Mouse (Mus musculus): ENCODE measurements around the gene Inppl1.

Gene Inppl1

GRCm38 (mm10) chr7:101837154-101837605, 849 bp downstream of the Inppl1 start:
- WGBS: 1% methylated on average over 20 of the region's 20 CpGs

GRCm38 (mm10) chr7:101836271-101837153, 1.5 kb downstream of the Inppl1 start:
- under 1% methylated on average over 63 of the region's 63 CpGs for WGBS

- WGBS: 45% methylated on average over 5 of the region's 5 CpGs
Observed at GRCm38 (mm10) chr7:101835457-101836109, 2.4 kb downstream of the Inppl1 start.

- 78% methylated on average over 3 of the region's 3 CpGs for WGBS
Observed at GRCm38 (mm10) chr7:101834903-101835302, 3.1 kb downstream of the Inppl1 start.

- 62% methylated on average over 3 of the region's 3 CpGs for WGBS
Observed at GRCm38 (mm10) chr7:101833916-101834584, 4.0 kb downstream of the Inppl1 start.

- WGBS: 85% methylated on average over 5 of the region's 5 CpGs
Observed at GRCm38 (mm10) chr7:101833352-101833751, 4.7 kb downstream of the Inppl1 start.

GRCm38 (mm10) chr7:101832372-101832771, 5.7 kb downstream of the Inppl1 start:
- 96% methylated on average over 4 of the region's 4 CpGs for WGBS

- WGBS: 85% methylated on average over 8 of the region's 8 CpGs
Observed at GRCm38 (mm10) chr7:101831437-101831836, 6.6 kb downstream of the Inppl1 start.

GRCm38 (mm10) chr7:101830373-101830772, 7.7 kb downstream of the Inppl1 start:
- 100% methylated on average over 3 of the region's 3 CpGs for WGBS

GRCm38 (mm10) chr7:101823758-101824630, 14.0 kb downstream of the Inppl1 start:
- WGBS: 77% methylated on average over 18 of the region's 18 CpGs

- WGBS: 51% methylated on average over 32 of the region's 32 CpGs
Observed at GRCm38 (mm10) chr7:101822836-101823757, 14.9 kb downstream of the Inppl1 start.

GRCm38 (mm10) chr7:101821571-101822501, 16.2 kb downstream of the Inppl1 start:
- WGBS: 2% methylated on average over 70 of the region's 71 CpGs

GRCm38 (mm10) chr7:101820295-101821030, 17.6 kb downstream of the Inppl1 start:
- WGBS: 13% methylated on average over 35 of the region's 35 CpGs

GRCm38 (mm10) chr7:101817861-101818401, 20.1 kb downstream of the Inppl1 start, which contains the start of gene Phox2a:
TSS of gene Phox2a (plus strand) at chr7:101818313.
- 3% methylated on average over 43 of the region's 45 CpGs for WGBS

GRCm38 (mm10) chr7:101777053-101777452, 61.0 kb downstream of the Inppl1 start:
- 98% methylated on average over 1 of the region's 1 CpGs for WGBS

GRCm38 (mm10) chr7:101772687-101773086, 65.3 kb downstream of the Inppl1 start:
- WGBS: 43% methylated on average over 8 of the region's 8 CpGs
